Mouse (Mus musculus) mouse trophoblast stem cell (cell line): ENCODE results near the gene Inhbc.

Experiments used
- in situ Hi-C, 2 experiments: fragments of 300-500 bp; cut with MseI, MboI; formaldehyde crosslinking; loops; 2 replicates in 1 of 2; 3 replicates in 1 of 2; pipeline ENCODE4 v1.15.1; 2025

Gene Inhbc

DNA sequence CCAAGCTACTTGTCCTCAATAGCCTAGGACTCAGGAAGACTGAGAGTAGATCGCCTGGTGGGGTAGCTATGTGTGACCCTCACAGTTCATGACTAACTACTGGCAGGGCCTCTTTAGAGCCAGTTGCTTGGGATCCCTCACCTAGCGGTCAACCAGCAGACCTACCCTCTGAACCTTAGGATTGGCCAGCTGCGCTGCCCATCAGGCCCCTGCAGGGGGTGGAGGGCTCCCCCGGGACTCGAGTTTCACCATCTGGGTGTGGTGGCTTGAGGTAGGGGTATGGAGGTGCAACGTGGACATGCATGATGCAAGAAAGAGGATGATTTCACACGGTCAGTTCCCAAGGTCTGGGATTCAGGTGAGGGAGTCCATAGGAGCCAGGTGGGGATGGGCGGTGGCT is 18.5 kb downstream of the Inhbc start:
- in situ Hi-C loops = no loop called here

GRCm38 (mm10) chr10:127351285-127351595 is 19.0 kb downstream of the Inhbc start:
- in situ Hi-C loops = no loop called here

GRCm38 (mm10) chr10:127350594-127351284 is 19.5 kb downstream of the Inhbc start:
- in situ Hi-C loops = no loop called here

DNA sequence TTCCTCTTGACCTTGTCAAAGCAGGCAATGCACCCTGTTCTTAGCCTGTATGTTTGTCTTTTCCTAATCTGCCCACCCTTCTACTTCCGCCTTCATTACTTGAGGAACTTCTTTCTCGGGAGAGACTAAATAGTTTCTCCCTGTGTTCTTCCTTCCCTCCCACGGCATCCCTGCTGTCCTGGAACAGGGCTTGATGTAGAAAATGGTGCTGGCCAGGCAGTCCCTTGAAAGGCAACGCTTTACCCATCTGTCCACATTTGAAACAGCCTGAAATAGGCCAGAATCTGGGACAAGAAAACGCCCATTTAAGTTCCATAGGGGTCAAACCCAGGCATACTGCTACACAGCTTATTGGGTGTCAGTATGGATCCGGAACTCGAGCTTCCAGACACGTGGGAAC is 20.4 kb downstream of the Inhbc start:
- in situ Hi-C loops = no loop called here

DNA sequence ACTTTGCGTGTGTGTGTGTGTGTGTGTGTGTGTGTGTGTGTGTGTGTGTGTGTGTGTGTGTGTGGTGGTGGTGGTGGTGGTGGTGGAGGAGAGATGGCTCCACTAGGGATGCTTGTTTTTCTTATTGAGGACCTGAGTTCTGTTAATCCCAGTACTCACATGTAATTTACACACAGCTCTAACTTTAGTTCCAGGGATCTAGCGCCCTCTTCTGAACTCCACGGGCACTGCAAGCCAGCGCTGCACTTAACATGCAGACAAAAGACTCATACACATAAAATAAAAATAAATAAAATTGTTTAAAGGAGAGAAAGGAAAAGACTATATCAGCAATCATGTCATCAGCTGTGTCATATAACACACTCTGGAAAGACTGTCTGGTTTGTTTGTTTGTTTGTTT is 21.3 kb downstream of the Inhbc start:
- in situ Hi-C loops = no loop called here

- in situ Hi-C loops = no loop called here
These were observed 24.1 kb downstream of the Inhbc start for GRCm38 (mm10) chr10:127346173-127346572.

GRCm38 (mm10) chr10:127343029-127343428 is 27.2 kb downstream of the Inhbc start:
- in situ Hi-C loops = no loop called here

DNA sequence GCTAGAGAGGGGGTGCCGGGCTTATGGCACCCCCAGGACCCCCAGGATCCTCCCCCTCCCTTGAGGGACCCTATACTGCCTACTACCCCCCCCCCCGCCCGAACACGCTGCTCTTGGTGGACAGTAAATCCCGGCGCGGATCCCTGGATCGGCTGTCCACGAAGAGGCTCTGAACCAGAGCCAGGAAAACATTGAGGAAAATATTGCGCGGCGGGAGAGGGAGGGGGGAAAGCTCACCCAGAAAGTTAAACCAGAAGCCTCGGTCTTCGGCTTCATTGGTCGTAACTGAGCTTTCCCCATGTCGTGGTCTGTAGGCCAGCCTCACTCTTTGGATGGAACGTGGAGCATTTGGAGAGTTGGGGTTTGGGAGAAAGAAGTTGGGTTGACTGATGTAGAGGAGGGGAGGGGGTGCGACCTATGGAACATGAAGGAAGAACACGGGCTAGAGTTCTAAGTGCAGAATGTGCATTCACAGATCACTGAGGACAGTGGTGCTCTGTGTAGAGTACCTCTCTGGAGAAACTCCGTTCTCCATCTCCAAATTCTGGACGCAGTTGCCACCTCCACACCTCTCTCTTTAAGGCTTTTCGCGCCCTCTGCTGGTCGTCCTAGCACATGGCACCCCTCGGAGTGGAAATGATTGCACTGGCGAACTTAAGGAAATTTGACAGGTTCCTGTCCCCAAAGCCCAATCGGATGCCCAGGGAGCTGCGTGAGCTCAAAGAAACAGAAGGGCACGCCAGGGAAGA is 28.2 kb downstream of the Inhbc start, which contains the start of gene Gli1:
Gene Gli1 (minus strand): TSS at position 84 of the 749 bp plus-strand sequence.
- in situ Hi-C loops = no loop called here

- in situ Hi-C loops = no loop called here
These were observed 28.9 kb downstream of the Inhbc start for GRCm38 (mm10) chr10:127341360-127341690.

DNA sequence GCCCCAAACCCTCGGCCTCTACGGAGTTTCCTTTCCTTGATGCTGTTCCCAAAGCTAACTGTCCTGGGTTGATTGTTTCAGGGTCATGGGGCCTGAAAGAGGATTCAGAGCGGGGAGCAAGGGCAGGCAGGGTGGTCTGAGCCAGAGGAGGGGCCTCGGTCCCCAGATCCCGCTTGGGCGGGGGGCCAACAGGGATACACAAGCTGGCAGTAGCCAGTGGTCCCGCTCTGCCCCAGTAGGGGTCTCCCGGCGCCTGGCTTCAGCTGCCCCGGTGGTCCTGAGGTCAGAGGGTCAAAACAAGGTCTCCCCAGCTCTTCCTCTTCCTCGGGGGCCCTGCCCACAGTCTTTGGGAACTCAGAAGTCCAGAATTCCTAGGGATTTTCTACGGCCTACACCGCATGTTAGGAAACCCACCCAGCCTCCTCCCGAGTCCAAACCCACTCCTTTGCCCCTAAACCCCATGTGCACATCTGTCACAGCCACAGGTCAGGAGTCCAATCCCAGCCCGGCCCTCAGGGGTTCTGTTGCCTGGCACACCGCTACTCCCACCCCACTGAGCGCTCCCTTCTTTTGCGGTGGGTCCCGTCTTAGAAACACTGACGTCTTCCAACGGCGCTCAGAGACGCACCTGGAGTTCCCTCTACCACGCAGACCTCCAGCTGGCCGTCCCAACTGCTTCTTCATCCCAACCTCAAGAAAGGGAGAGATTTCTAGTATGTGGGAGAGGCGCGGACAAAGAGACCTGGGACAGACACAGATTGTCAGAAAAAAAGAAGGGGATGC is 29.5 kb downstream of the Inhbc start:
- in situ Hi-C loops = no loop called here

- in situ Hi-C loops = no loop called here
These were observed 30.3 kb downstream of the Inhbc start for GRCm38 (mm10) chr10:127339683-127340576.

- in situ Hi-C loops = no loop called here
These were observed 31.1 kb downstream of the Inhbc start for GRCm38 (mm10) chr10:127338930-127339682.

GRCm38 (mm10) chr10:127337536-127338099 is 32.6 kb downstream of the Inhbc start:
- in situ Hi-C loops = no loop called here

- in situ Hi-C loops = no loop called here
These were observed 33.3 kb downstream of the Inhbc start for GRCm38 (mm10) chr10:127336952-127337351.

- in situ Hi-C loops = no loop called here
These were observed 35.0 kb downstream of the Inhbc start for GRCm38 (mm10) chr10:127335271-127335670.

GRCm38 (mm10) chr10:127333152-127333551 is 37.1 kb downstream of the Inhbc start:
- in situ Hi-C loops = no loop called here

DNA sequence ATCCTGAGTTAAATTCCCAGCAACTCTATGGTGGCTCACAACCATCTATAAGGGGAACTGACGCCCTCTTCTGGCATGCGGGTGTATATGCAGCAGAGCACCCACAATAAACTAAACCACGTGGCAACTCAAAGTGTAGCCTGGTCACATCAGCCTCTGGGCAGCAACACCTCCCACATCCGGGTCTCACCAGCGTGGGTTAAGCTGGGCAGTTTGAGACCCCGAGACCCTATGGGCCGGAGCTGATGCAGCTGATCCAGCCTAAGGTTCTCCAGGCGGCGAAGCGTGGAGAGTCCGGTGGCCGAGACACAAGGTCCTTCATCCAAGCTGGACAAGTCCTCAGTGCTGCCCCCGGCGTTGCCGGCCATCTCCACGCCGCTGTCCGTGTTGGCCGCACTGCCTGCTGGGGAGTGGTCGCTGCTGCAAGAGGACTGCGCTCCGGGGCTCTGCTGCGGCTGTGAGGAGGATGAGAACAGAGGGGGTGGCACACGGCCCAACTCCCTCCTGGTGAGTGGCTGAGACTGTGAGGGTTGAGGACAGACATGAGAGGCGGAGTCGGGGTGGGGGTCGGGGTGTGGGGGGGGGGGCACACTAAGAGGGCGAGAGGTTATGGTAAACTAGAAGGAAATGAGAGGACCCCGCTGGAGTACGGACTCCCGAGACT is 37.9 kb downstream of the Inhbc start:
- in situ Hi-C loops = no loop called here

DNA sequence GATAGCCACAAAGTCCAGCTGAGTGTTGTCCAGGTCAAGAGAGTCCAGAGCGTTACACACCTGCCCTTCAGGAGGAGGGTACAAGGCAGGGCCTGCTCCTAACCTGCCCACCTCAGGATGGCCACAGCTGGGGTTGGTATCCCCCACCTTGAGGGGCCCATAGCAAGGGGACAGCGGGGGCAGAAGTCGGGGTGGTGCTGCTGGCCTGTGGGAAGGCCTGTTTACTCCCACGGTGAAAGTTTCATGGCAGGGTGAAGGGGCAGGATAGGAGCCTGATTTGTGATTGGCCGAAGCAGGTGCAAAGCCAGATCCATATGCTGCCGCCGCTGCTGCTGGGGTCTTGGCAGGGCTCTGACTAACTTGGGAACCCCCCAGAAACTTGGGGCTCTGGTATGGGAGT is 40.0 kb downstream of the Inhbc start:
- in situ Hi-C loops = no loop called here

DNA sequence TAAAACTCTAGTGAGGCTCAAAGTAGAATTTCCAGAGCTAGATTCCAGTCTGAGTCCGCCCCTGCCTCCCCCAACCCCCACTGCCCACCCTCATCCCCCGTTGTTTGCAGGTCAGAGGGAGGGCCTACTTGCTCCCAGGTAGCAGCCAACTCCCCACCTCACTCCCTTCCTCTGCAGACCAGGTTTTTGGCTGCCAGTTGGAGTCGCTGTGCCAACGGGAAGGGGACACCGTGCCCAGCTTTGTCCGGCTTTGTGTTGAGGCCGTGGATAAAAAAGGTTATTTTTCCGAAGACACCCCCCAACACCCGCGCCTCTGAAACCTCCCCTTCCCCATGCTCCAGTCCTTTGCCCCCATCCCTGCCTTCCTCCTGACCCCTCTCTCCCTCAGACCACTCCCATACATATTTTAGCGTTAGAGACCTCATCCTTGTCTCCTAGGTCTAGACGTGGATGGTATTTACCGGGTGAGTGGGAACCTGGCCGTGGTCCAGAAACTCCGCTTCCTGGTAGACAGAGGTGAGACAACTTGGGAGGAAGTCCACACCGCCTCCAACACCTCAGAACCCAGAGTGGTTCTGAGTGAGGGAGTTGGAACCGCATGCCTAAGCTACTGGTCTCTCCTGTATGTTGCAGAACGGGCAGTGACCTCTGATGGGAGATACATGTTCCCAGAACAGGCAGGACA is 42.6 kb downstream of the Inhbc start:
- in situ Hi-C loops = no loop called here
